Mouse (Mus musculus) inflammation-experienced regulatory T-cells (primary cell): Measurements from ENCODE around the gene Olfr1087. TPM values are rescaled to one million over a fixed set of nuclear protein-coding genes. Genes with fewer than 3 reads are reported as not detected.

Experiments used
- polyA plus RNA-seq, 2 experiments: library from polyadenylated mRNA; unstranded; fragments of 100-300 nt; shearing (Covaris generic); gene quantifications; one replicate each; pipeline ENCODE4 v1.2.1; 2017

Olfr1087 gene
- under 1 TPM in 1 of 2 experiments, not detected in 1; 0.28 TPM for polyA plus RNA-seq

GRCm38 (mm10) chr2:86698295-86698694 lies at the start of gene Olfr1087:
TSS of gene Olfr1087 (minus strand) at chr2:86698395.

GRCm38 (mm10) chr2:86733601-86734000 lies 35.4 kb upstream of the Olfr1087 start, which contains the start of gene Olfr1089:
TSS of gene Olfr1089 (minus strand) at chr2:86733701.

GRCm38 (mm10) chr2:86679992-86680391 lies 18.2 kb downstream of the Olfr1087 start, which contains the start of gene Olfr1086:
TSS of gene Olfr1086 (minus strand) at chr2:86680092.

GRCm38 (mm10) chr2:86661919-86662318 lies 36.3 kb downstream of the Olfr1087 start, which contains the start of gene Olfr1085:
TSS of gene Olfr1085 (minus strand) at chr2:86662019.

GRCm38 (mm10) chr2:86639625-86640024 lies 58.6 kb downstream of the Olfr1087 start, which contains the start of gene Olfr1084:
TSS of gene Olfr1084 (minus strand) at chr2:86639725.

Other genes with a start within 250 kb of the Olfr1087 start
- gene Olfr1065, start 247.8 kb downstream of the Olfr1087 start, polyA plus RNA-seq, result not detected
- not detected for gene Olfr1066, start 242.1 kb downstream of the Olfr1087 start, polyA plus RNA-seq
- not detected for gene Olfr228, start 211.0 kb downstream of the Olfr1087 start, polyA plus RNA-seq
- gene Olfr1076, start 189.9 kb downstream of the Olfr1087 start, polyA plus RNA-seq, result not detected
- gene Olfr1079, start 155.9 kb downstream of the Olfr1087 start, polyA plus RNA-seq, result not detected
- gene Olfr1080, start 140.2 kb downstream of the Olfr1087 start, polyA plus RNA-seq, result not detected
- gene Olfr1082, start 99.4 kb downstream of the Olfr1087 start, polyA plus RNA-seq, result 1 to 10 TPM in 1 of 2 experiments, not detected in 1; 2.6 TPM
- gene Olfr1084, start 58.7 kb downstream of the Olfr1087 start, polyA plus RNA-seq, result not detected
- gene Olfr1085, start 36.4 kb downstream of the Olfr1087 start, polyA plus RNA-seq, result not detected
- gene Olfr1086, start 18.3 kb downstream of the Olfr1087 start, polyA plus RNA-seq, result under 1 TPM in 1 of 2 experiments, not detected in 1; 0.40 TPM
- gene Olfr1089, start 35.3 kb upstream of the Olfr1087 start, polyA plus RNA-seq, result not detected
- gene Olfr1090, start 60.6 kb upstream of the Olfr1087 start, polyA plus RNA-seq, result 1 to 10 TPM in 1 of 2 experiments, not detected in 1; 3.3 TPM
- 1 to 10 TPM in 1 of 2 experiments, not detected in 1; 2.2 TPM for gene Olfr1093, start 84.1 kb upstream of the Olfr1087 start, polyA plus RNA-seq
- not detected for gene Olfr141, start 111.6 kb upstream of the Olfr1087 start, polyA plus RNA-seq
- gene Olfr1094, start 126.3 kb upstream of the Olfr1087 start, polyA plus RNA-seq, result not detected
- not detected for gene Olfr1095, start 153.3 kb upstream of the Olfr1087 start, polyA plus RNA-seq
- under 1 TPM in 1 of 2 experiments, not detected in 1; 0.06 TPM for gene Gm13723, start 176.4 kb upstream of the Olfr1087 start, polyA plus RNA-seq
- gene Olfr1097, start 193.8 kb upstream of the Olfr1087 start, polyA plus RNA-seq, result under 1 TPM in 1 of 2 experiments, not detected in 1; 0.07 TPM
- gene Olfr1098, start 226.2 kb upstream of the Olfr1087 start, polyA plus RNA-seq, result under 1 TPM in 1 of 2 experiments, not detected in 1; 0.36 TPM